Mouse (Mus musculus): ENCODE measurements around the gene Psors1c2.
A peak's percentile ranks its signal among the peaks of the same experiment; 100 is the strongest.

The Psors1c2 gene

DNA sequence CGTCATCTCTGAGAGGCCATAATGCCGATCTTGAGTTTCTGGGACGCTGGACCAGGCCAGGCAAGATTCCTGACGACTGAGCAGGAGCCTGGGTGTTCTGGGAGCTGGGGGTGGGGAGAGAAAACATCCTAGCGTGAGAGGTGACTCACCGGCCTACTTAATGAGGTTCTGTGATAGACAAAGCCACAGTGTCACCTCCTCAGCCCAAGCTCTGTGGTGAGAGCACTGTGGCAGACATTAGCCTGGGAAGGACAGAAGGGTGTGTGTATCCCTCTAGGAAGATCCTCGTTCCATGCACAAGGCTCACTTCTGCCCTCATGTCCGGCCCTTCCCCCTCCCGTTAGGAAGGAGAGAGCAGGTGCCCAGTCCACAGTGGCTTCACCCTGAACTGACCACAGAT, 24.4 kb downstream of the Psors1c2 start:
- no peak for DNase-seq (ENCODE audit: low spot score in 2 of 2)

DNA sequence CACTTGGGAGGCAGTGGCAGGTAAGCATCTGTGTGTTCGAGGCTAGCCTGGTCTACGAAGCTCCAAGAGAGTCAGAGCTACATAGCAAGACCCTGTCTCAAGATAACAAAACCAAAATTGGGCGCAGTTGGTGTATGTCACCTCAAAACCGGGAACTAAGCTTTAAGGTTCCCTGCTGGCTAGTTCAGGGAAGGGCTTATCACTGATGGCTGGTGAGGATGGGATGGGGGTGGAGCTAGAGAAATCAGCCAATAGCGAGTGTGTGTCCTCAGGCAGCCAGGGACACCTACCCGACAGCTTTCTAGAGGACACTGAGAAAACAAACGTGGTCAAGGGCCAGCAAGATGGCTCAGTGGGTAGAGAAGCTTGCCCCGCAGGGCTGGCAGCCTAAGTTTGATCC, 25.2 kb downstream of the Psors1c2 start:
- no peak for DNase-seq (ENCODE audit: low spot score in 2 of 2)

DNA sequence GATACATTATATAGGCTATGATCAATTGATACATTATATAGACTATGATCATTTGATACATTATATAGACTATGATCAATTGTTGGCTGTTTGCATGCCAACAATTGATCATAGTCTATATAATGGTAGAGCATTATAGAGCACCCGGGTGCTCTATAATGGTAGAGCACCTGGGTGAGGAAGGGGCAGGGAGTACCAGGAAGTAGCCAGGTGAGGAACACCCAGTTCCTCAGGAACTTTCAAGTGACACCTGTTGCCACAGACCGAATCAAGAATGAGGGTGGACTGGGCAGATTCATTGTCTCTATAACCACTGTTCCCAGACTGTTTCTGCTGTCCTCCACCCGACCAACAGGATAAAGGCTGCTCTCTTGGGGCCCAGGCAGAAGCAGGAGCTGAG, 34.1 kb downstream of the Psors1c2 start, which contains the start of gene 2300002M23Rik:
TSS of gene 2300002M23Rik (plus strand) at position 301 of the 400 bp plus-strand sequence.
- DNase-seq (ENCODE audit: low spot score in 2 of 2): no peak

DNA sequence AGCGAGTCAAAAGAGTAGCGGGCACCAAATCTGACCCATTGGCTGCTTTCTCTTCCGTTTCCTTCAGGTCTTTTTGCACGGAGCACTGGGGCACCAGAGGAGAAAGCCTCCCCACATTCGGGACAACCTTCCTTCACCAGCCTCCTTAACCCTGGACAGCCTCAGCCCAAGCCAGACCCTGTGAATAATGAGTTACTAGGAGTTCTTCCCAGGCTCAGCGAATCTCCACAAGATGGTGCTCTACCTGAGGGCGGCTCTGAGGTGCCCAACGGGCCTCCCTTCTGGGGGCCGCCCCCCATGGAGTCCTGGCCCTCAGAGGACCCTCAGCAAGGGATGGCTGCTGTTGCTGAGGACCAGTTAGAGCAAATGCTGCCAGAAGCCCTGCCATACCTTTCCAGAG, 34.8 kb downstream of the Psors1c2 start:
- no peak for DNase-seq (ENCODE audit: low spot score in 2 of 2)

DNA sequence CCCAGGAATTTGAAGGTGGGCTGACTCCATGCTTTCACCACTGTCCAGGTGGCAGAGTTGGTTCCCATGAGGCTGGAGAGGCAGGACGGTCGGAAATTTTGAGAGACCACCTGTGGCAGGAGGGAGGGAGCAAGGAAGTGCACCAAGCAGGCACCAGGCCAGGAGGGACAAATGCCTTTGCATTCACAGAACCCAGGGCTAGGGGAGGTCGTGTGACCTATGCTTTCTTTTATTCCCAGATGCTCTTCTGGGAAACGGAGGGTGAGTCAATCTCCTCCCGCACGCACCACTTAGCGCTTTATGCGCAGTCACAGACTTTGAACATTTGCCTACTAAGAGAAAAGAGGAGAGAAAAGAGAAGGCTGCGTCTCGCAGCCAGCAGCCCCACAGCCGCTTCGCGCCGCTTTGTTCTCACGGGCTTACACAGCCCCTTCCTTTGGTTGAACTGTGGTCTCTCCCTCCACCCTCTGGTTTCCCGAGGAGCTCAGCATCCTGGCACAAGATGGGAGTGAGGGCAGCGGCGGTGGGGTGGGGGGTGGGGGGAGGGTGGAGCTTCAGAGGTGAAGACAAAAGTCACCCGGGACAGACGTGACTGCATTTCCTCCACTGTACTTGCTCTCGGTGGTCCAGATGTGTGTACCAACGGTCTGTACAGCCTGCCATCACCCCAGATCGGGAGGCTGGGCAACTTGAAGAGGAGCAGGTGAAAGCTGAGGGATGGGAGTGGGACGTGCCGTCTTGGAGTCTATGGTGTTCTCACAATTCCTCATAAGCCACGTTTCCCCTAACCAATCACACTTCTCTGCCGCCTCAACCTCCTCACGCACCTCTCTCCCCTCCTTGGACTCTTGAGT, 36.3 kb downstream of the Psors1c2 start:
- DNase-seq (ENCODE audit: low spot score in 2 of 2): no peak

DNA sequence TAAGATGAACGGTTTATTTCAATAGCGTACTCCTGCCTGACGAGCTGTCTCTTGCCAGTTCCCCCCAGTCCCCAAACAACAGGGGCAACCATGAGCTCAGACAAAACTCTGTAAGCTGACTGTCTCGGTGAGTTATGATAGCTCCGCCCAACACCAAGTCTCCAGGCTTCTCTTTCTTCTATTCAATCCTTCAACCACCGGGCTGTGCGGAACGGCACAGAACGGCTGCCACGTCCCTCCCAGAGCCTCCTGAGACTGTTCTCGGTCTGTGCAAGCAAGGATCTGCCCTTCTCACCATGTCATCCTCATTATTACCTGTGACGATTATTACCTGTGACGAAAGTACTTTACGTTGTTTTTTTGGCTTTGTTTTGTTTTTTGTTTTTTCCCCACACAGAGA, 37.8 kb downstream of the Psors1c2 start:
- no peak for DNase-seq (ENCODE audit: low spot score in 2 of 2)

DNA sequence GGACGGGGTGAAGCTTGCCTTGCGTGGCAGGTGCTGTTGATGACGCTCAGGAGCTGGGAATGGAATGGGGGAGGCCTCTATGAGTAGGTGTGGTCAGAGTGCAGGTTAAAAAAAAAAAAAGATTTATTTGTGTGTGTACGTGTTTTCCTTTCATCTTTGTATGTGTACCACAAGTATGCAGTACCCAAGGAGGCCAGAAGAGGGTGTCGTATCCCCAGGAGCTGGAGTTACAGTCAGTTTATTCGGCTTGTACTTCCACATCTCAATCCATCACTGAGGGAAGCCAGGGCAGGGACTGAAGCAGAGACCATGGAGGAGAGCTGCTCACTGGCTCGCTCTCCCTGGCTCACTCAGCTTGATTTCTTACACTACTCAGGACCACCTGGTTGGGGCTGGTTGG, 38.5 kb downstream of the Psors1c2 start:
- DNase-seq (ENCODE audit: low spot score in 2 of 2): no peak

DNA sequence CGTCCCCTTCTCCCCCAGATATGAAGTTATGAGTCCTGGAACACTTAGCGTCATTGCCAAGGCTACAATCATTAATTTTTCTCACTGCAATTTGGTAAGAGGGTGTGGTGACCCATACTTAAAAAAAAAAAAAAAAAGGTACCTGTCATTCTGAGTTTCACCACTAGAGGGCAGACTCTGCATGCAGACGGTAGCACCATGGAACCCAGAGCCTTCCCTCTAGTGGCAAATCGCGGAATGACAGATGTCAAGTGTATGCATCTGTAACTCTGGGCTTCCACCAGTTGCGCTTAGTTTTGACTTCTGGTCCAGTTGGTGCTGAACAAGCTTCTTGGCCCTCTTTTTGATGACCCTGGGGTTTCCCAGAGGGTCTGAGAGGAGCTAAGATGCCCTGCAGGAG, 45.2 kb downstream of the Psors1c2 start:
- peak; percentile 61 to 79 for DNase-seq (ENCODE audit: low spot score in 2 of 2)

DNA sequence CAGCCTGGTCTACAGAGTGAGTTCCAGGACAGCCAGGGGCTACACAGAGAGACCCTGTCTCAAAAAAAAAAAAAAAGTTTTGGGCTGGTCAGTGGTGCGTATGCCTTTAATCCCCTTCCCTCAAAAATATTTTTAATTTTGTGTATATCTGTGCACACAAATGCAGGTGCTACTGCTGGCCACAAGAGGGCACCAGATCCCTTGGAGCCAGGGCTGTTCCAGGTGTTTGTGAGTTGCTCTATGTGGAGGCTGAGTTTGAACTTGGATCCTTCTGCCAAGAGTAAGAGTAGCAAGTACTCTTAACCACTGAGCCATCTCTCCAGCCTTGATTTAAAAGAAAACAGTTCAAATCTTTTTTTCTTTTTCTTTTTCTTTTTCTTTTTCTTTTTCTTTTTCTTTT, 49.9 kb downstream of the Psors1c2 start:
- DNase-seq (ENCODE audit: low spot score in 2 of 2): no peak
